Mouse (Mus musculus) heart, adult 18-20 months (tissue): ENCODE results near the gene Timp3. TPM values are rescaled to one million over a fixed set of nuclear protein-coding genes. Genes with fewer than 3 reads are reported as not detected.

ENCODE experiments used
- DNase-seq, 2 experiments: peaks; one replicate each; pipeline ENCODE4 v3.0.0; 2021 to 2022; ENCODE audit warnings: mixed read lengths in 1 of 2
- total RNA-seq, 2 experiments: library from RNA; stranded (reverse); gene quantifications; 2 replicates each; pipeline ENCODE4 v1.2.3; 2021

Gene Timp3
- total RNA-seq, 2 experiments from 2014 or later = 161 to 188 TPM

DNA sequence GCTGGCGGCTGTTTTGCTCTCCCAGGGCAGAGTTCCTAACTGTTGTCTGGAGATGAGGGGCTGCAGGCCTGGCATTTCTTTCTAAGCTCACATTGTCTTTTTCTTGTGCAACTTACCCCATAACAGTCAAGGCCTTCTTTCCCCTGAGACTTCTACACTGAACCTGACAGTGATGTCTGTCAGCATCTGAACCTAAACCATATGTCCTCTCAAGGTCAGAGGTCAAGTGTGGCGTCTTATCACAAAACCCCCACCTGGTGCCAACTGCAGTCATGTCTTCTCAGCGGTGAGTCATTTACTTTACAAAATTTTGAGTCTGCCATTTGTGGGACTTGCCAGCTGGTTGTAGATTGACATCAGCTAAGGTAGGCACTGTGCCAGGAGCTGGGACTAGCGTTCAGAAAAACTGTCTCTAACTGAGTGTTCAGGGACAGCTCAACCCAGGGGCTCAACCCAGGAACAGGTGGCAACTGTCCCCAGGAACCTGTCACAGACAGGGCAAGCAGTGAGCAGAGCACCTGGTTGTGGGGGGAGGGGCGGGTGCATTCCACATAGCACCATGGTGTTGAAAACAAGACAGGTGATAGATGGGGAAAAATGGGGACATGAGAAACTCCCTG is 87.8 kb downstream of the Timp3 start:
- no peak for DNase-seq

DNA sequence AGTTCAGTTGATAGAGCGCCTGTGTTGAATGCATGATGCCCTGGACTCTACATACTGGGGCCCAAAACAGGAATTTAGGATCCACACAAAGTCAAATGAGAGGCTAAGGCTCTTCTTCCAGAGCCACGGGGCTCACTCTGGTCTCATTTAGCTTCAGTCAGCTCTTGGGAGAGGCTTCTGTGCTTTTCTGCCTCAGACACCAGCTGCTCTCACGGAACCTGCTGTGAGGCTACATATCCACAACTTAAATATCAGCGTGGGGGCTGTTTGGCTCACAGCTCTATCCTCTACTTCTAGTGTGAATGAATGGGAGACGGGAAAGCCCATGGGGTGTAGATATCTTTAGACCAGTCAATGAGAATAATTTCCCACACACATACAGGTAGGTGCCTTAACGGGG is 88.6 kb downstream of the Timp3 start:
- DNase-seq = no peak

DNA sequence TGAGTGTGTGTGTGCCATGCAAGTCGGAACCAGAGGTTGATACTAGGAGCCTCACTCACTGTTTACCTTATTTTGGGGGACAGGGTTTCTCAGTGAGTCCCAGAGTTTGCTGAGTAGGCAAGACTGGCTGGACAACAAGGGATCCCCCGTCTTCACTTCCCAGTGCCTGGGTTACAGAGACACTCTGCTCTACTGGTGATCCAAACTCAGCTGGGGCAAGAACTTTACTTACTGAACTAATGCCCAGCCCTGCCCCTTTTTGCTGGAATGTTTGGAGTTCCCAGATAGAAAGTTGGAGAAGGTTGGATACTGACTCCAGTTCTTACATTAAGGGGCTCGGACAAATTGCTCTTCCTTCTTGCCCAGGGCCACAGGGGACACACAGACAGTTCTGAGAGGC is 89.2 kb downstream of the Timp3 start:
- DNase-seq = no peak

DNA sequence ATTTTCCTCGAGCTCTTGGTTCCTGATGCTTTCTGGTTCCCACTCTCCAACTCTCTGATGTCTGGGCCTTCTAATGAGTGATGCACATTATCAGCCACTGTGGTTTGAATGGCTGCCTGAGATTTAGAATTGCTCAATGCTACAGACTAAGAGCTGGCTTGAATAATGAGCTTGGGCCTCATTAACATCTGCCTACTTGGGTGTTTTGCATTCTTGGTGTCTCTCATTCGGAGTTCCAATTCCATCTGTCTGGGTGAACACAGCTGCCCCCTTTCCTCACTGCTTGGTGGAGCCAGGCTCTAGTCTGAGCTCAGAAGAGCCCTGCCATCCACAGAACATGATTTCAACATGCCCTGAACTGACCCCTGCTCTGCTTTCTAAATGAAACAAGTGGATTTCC is 89.7 kb downstream of the Timp3 start:
- peak; percentile 55 to 68 for DNase-seq

DNA sequence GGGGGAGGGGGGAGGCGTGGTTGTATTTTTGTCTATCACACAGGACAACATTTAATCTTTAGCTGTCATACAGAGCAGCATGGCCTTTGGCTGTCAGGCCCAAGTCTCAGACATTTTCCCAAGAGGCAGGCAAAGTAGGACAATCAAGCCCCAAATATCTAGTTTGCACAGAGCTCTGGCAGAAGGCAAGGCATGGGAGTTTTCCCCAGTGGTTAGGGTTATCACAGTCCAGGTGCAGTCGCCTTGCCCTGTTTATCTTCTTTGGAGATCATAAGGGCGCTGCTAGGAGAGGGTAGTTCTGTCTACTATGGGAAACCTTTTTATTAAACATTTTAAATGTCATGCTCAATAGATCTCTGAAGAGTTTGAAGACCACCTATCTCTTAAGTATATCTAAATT is 92.2 kb downstream of the Timp3 start:
- no peak for DNase-seq

DNA sequence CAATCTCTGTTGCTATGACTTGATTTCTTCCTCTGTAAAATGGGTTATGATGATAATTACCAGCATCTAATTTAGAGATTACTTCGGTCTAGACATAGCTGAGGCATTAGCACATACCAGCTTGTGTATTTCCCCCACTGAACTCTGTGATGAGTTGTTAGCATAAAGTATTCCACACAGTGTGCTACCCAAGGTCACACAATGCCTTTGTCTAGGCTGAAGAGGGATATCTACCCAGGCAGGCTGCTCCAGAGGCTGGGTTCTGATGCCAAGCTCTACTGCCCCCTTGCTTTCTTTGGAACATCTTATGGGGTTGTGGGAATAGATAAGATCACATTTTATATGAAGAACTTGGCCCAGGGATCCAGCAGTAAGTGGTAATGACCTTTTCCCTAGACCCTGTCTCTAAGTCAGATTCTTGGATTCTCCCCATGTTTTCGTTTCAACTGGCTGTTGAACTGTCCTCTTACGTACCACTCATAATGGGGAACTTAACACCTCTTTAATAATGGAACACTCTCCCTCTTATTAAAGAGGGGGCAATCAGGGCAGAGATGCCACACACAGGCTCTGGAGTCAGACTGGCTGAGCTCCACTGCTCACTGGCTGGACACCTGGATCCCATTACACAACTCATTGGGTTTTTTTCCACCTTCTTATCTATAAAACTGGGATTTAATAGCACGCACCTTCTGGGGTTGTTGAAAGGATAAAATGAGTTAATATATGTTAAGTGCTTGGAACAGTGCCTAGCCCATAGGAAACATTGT is 97.6 kb downstream of the Timp3 start:
- no peak for DNase-seq

DNA sequence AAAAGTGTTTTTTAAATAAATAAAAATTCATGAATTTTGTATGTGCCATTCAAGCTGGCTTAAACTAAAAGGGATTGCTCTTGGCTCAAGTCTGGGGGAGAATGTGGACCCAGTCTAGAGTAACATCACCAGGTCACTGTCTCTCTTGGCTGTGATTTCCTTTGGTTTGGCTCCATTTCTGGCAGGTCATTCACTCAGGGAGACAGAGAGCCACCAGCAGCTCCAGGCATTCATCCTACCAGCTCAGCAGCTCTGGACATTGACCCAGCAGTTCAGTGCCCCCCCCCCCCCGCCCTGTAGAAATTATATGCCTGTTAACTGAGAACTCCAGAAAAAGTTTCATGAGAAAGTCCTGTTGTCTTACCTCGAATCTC is 98.2 kb downstream of the Timp3 start:
- DNase-seq = no peak

Other genes starting within 250 kb of the Timp3 start
- under 1 TPM; 0.20 to 0.44 TPM for gene Syn3, start 198.5 kb downstream of the Timp3 start, total RNA-seq